28 mouse cellular contexts compared by ENCODE assay signal in the genomic region with DNA sequence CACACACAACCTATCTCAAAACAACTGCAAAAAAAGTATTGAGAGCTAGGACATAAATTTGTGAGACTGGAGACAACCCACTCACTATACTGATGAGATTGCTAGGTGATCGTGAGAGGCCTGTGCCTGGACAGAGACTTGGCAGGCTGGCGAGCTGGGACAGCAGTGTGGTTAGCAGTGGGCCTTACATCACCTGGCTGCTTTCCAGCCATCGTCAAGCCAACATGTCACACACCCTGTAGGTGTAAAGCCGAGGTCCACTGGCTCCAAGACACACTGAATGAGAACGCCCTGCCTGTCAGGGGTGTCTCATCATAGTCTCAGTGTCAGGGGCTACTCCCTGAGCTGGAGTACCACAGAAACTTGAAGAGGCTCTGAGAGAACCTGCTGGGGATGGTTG. TPM values are rescaled to one million over a fixed set of nuclear protein-coding genes. Genes with fewer than 3 reads are reported as not detected.
"Had no signal": no experiment of that assay in that cellular context is flagged by ENCODE, and none has a peak within 500 bp of the region (broad histone marks: within the 10 kb centered on the region; RNA-seq: fewer than 3 reads in every experiment).

No protein-coding gene starts in this region.

- H3K4me3 ChIP-seq: heart, embryonic 10.5 days; heart, embryonic 12.5 days; hindbrain, embryonic 10.5 days; hindbrain, embryonic 12.5 days; intestine, embryonic 15.5 days; layer of hippocampus, adult 2 months; left cerebral cortex, adult 2 months; limb, embryonic 10.5 days; limb, embryonic 12.5 days; liver, embryonic 13.5 days; liver, embryonic 15.5 days had no signal

- DNase-seq: gastrocnemius, postnatal 14 days; heart, adult 18-20 months; heart, postnatal 10 days; heart, postnatal 4 days; kidney, adult 18-20 months; kidney, adult 8-10 months; kidney, postnatal 10 days; kidney, postnatal 25 days; kidney, postnatal 4 days; liver; liver, embryonic 13.5 days had no signal

- H3K27ac ChIP-seq: heart, embryonic 10.5 days; hindbrain, embryonic 10.5 days; hindbrain, embryonic 12.5 days; hindbrain, embryonic 14.5 days; intestine, embryonic 15.5 days; layer of hippocampus, adult 2 months; left cerebral cortex, adult 2 months; limb, embryonic 10.5 days; limb, embryonic 12.5 days; liver, embryonic 13.5 days; liver, embryonic 15.5 days had no signal

RNA-seq across cellular contexts. Expression of a gene that starts 1.8 kb away (rescaled TPM):
- total RNA-seq: granulocyte monocyte progenitor cell, adult 5-6 weeks; heart, postnatal 25 days; layer of hippocampus, adult 2 months; layer of hippocampus, postnatal 10 days; layer of hippocampus, postnatal 25 days; left cerebral cortex, adult 2 months; left cerebral cortex, postnatal 14 days; left cerebral cortex, postnatal 36 days had no signal

RNA-seq across cellular contexts. Expression of a gene that starts 22.2 kb away (rescaled TPM):
- total RNA-seq: granulocyte monocyte progenitor cell, adult 5-6 weeks; layer of hippocampus, adult 2 months; left cerebral cortex, adult 2 months; left cerebral cortex, postnatal 36 days had no signal
